In genomic region chr11:117251755-117252154, GRCm38 (mm10) we compare ENCODE assay signal across 25 mouse cellular contexts. TPM values are rescaled to one million over a fixed set of nuclear protein-coding genes. Genes with fewer than 3 reads are reported as not detected.
A peak's percentile ranks its signal among the peaks of the same experiment; 100 is the strongest.
DNase-seq lines count a peak whose midpoint lies in the region; ATAC-seq lines count a peak whose summit lies in the region.
"Had no signal": no experiment of that assay in that cellular context is flagged by ENCODE, and none has a peak within 500 bp of the region (broad histone marks: within the 10 kb centered on the region; RNA-seq: fewer than 3 reads in every experiment).

No protein-coding gene starts in this region.

- DNase-seq in adrenal gland, postnatal 14 days, result peak; percentile 56
- DNase-seq in adrenal gland, adult 18-20 months (ENCODE audit: low spot score in 2 of 2), result no peak
- DNase-seq in kidney, adult 9 months, result no peak
- DNase-seq in neural tube, embryonic 10.5 days (ENCODE audit: extremely low spot score, low spot score), result no peak
- no peak for DNase-seq in right cerebral cortex, postnatal 36 days (ENCODE audit: low spot score in 2 of 2)
- DNase-seq in spleen, postnatal 36 days (ENCODE audit: low spot score in 2 of 2), result no peak
- DNase-seq: cerebellum, adult 8-10 months; cerebellum, postnatal 25 days; gastrocnemius, postnatal 10 days; kidney, postnatal 4 days; layer of hippocampus, postnatal 36 days; thymus, adult 18-20 months; thymus, postnatal 25 days had no signal

- H3K4me2 ChIP-seq in kidney, embryonic 16.5 days (replicated peaks; ENCODE audit: low read depth, low read length), result no peak overlapping the region
- no peak overlapping the region for H3K4me2 ChIP-seq in neural tube, embryonic 15.5 days
- H3K4me2 ChIP-seq: forebrain, embryonic 13.5 days; heart, embryonic 15.5 days; hindbrain, embryonic 12.5 days; liver, embryonic 15.5 days; lung, embryonic 15.5 days; neural tube, embryonic 13.5 days; stomach, embryonic 15.5 days had no signal

- no peak overlapping the region for H3K9ac ChIP-seq in kidney, embryonic 16.5 days (replicated peaks; ENCODE audit: low read length)
- H3K9ac ChIP-seq in neural tube, embryonic 15.5 days (replicated peaks), result peak overlapping the region; percentile 14; the same call in 1 of the 2 replicates
- H3K9ac ChIP-seq: forebrain, embryonic 13.5 days; heart, embryonic 15.5 days; hindbrain, embryonic 12.5 days; liver, embryonic 15.5 days; lung, embryonic 15.5 days; neural tube, embryonic 13.5 days; stomach, embryonic 15.5 days had no signal

- H3K9me3 ChIP-seq in kidney, embryonic 16.5 days (ENCODE audit: low read length), result no peaks in the 10 kb centered on the region
- no peaks in the 10 kb centered on the region for H3K9me3 ChIP-seq in neural tube, embryonic 15.5 days (replicated peaks)
- H3K9me3 ChIP-seq: forebrain, embryonic 13.5 days; heart, embryonic 15.5 days; hindbrain, embryonic 12.5 days; liver, embryonic 15.5 days; lung, embryonic 15.5 days; neural tube, embryonic 13.5 days; stomach, embryonic 15.5 days had no signal

- H3K27ac ChIP-seq in kidney, embryonic 16.5 days (ENCODE audit: low read length), result 0 out of 2 replicates have a peak overlapping the region, but pooled peaks have one; percentile 0
- no peak overlapping the region for H3K27ac ChIP-seq in neural tube, embryonic 15.5 days (replicated peaks)
- H3K27ac ChIP-seq: forebrain, embryonic 13.5 days; heart, embryonic 15.5 days; hindbrain, embryonic 12.5 days; liver, embryonic 15.5 days; lung, embryonic 15.5 days; macrophage; neural tube, embryonic 13.5 days; stomach, embryonic 15.5 days had no signal

- peaks cover 55% of the 10 kb centered on the region for H3K4me1 ChIP-seq in kidney, embryonic 16.5 days (ENCODE audit: insufficient read depth, low read length)
- peaks cover 29% of the 10 kb centered on the region for H3K4me1 ChIP-seq in neural tube, embryonic 15.5 days

- no peak overlapping the region for H3K4me3 ChIP-seq in kidney, embryonic 16.5 days (ENCODE audit: low read length)
- no peak overlapping the region for H3K4me3 ChIP-seq in neural tube, embryonic 15.5 days (replicated peaks)
- H3K4me3 ChIP-seq: forebrain, embryonic 13.5 days; heart, embryonic 15.5 days; hindbrain, embryonic 12.5 days; liver, embryonic 15.5 days; lung, embryonic 15.5 days; myocyte; neural tube, embryonic 13.5 days; stomach, embryonic 15.5 days had no signal

- no peak for ATAC-seq in kidney, embryonic 16.5 days (ENCODE audit: low FRiP score, low TSS enrichment)
- no peak for ATAC-seq in neural tube, embryonic 15.5 days (ENCODE audit: low FRiP score)
- ATAC-seq: forebrain, embryonic 13.5 days; intestine, postnatal 0 days had no signal

- 81% methylated on average over 4 of the region's 4 CpGs for WGBS in kidney, embryonic 16.5 days
- WGBS in neural tube, embryonic 15.5 days, result 94% methylated on average over 4 of the region's 4 CpGs

- no peaks in the 10 kb centered on the region for H3K36me3 ChIP-seq in kidney, embryonic 16.5 days (ENCODE audit: insufficient read depth, low read length)
- H3K36me3 ChIP-seq in neural tube, embryonic 15.5 days, result no peaks in the 10 kb centered on the region
- H3K36me3 ChIP-seq: heart, embryonic 15.5 days; hindbrain, embryonic 12.5 days; liver, embryonic 15.5 days; lung, embryonic 15.5 days; neural tube, embryonic 13.5 days; stomach, embryonic 15.5 days had no signal

- H3K27me3 ChIP-seq in kidney, embryonic 16.5 days (ENCODE audit: insufficient read depth, low read length), result no peaks in the 10 kb centered on the region
- H3K27me3 ChIP-seq in neural tube, embryonic 15.5 days (replicated peaks), result no peaks in the 10 kb centered on the region
- H3K27me3 ChIP-seq: forebrain, embryonic 13.5 days; heart, embryonic 15.5 days; hindbrain, embryonic 12.5 days; liver, embryonic 15.5 days; lung, embryonic 15.5 days; neural tube, embryonic 13.5 days; stomach, embryonic 15.5 days had no signal

RNA-seq across cellular contexts. Expression of gene Sept9, which starts 52.3 kb away (rescaled TPM):
- 115 and 133 TPM in 2 replicates for total RNA-seq in adrenal gland, postnatal 14 days (2021)
- total RNA-seq in adrenal gland, adult 18-20 months (2021), result 100 to 1,000 TPM; 107 to 123 TPM
- polyA plus RNA-seq in kidney, embryonic 16.5 days (2015; fragmentation: Nextera tagmentation; extraction: Ambion mirVana), result 123 and 131 TPM in 2 replicates
- polyA plus RNA-seq in neural tube, embryonic 15.5 days (2015; fragmentation: Nextera tagmentation; extraction: Ambion mirVana), result 92.2 and 119 TPM in 2 replicates
